Mouse (Mus musculus) liver, embryonic 14.5 days (tissue): Measurements from ENCODE around the gene Amd1. TPM values are rescaled to one million over a fixed set of nuclear protein-coding genes. Genes with fewer than 3 reads are reported as not detected.
A peak's percentile ranks its signal among the peaks of the same experiment; 100 is the strongest.
"Not testable (repeated sequence)": the region's sequence is repeated elsewhere in the genome, so short reads cannot be mapped to it uniquely, and the experiment has no call there.

Experiments
- ATAC-seq: fragments of 200-750 bp; cut with Nextera tagmentation; 2 replicates; pipeline ENCODE4 v1.8.0; 2017; ENCODE audit warnings: moderate number of reproducible peaks, mild to moderate bottlenecking, moderate library complexity; ENCODE audit not compliant: insufficient read depth
- DNase-seq, 3 experiments: peaks; one replicate each; pipeline ENCODE4 v3.0.0-alpha.2; 2012 to 2013; ENCODE audit warnings: low read depth in 3 of 3, low spot score in 3 of 3
- H3K27ac ChIP-seq: fragments of 300-500 bp; sonication (generic); 2 replicates; pipeline ENCODE4 v1.5.1; 2014; ENCODE audit warnings: moderate library complexity, mild to moderate bottlenecking, control low read depth, inconsistent platforms
- H3K27me3 ChIP-seq: fragments of 300-500 bp; sonication (generic); 2 replicates; pipeline ENCODE4 v1.6.1; 2014; ENCODE audit warnings: mild to moderate bottlenecking, low read length, moderate library complexity; ENCODE audit not compliant: control insufficient read depth, insufficient read depth
- H3K36me3 ChIP-seq: fragments of 300-500 bp; sonication (generic); replicated peaks from 2 replicates; pipeline ENCODE4 v1.6.1; 2014; ENCODE audit warnings: low read depth; ENCODE audit not compliant: control insufficient read depth, insufficient read depth
- H3K4me1 ChIP-seq, 2 experiments: fragments of 200-500 bp in 1 of 2; fragments of 300-500 bp in 1 of 2; sonication (generic) in 1 of 2; replicated peaks; 2 replicates each; pipeline ENCODE4 v1.6.1; 2012 to 2014; ENCODE audit warnings: antibody characterized with exemption in 1 of 2, inconsistent platforms in 1 of 2, low read length in 1 of 2; ENCODE audit not compliant: control insufficient read depth in 2 of 2, insufficient read depth in 2 of 2
- H3K4me2 ChIP-seq: fragments of 300-500 bp; sonication (generic); 2 replicates; pipeline ENCODE4 v1.6.1; 2014; ENCODE audit warnings: low read depth, mild to moderate bottlenecking, control low read depth, moderate library complexity
- H3K4me3 ChIP-seq, 2 experiments: fragments of 200-500 bp in 1 of 2; fragments of 300-500 bp in 1 of 2; sonication (generic) in 1 of 2; 2 replicates each; pipeline ENCODE4 v1.5.1; 2012 to 2014; ENCODE audit warnings: low read depth in 2 of 2, low read length in 2 of 2, mild to moderate bottlenecking in 2 of 2, control low read depth in 1 of 2, inconsistent platforms in 1 of 2, moderate library complexity in 1 of 2; ENCODE audit not compliant: insufficient read depth in 1 of 2
- H3K9ac ChIP-seq: fragments of 300-500 bp; sonication (generic); replicated peaks from 2 replicates; pipeline ENCODE4 v1.6.1; 2014; ENCODE audit warnings: mild to moderate bottlenecking, control low read depth, moderate library complexity
- H3K9me3 ChIP-seq: fragments of 300-500 bp; sonication (generic); 2 replicates; pipeline ENCODE4 v1.6.1; 2016; ENCODE audit warnings: low read length, mixed read lengths; ENCODE audit not compliant: control insufficient read depth
- CTCF ChIP-seq: IDR thresholded peaks from 2 replicates; pipeline ENCODE4 v1.5.1; 2016; ENCODE audit warnings: antibody characterized with exemption, low read depth, control low read depth
- EP300 ChIP-seq: IDR thresholded peaks from 2 replicates; pipeline ENCODE4 v1.6.1; 2016; ENCODE audit warnings: antibody characterized with exemption, low read depth
- WGBS: fragments of 180-500 bp; shearing (Covaris S2); extraction: QIAGEN DNeasy Blood & Tissue Kit; methylation state at CpG from one replicate; pipeline ENCODE4 v1.1.7; 2014; ENCODE audit not compliant: insufficient replicate concordance; 5-methylcytosine and 5-hydroxymethylcytosine counted together
- polyA plus RNA-seq, 2 experiments: library from polyadenylated mRNA; depleted of rRNA in 1 of 2; stranded (reverse) in 1 of 2; unstranded in 1 of 2; fragments of >200 nt; fragmentation: Nextera tagmentation in 1 of 2; extraction: Ambion mirVana in 1 of 2; gene quantifications; 2 replicates each; pipeline versions ENCODE4 v1.2.1 to v1.2.3; 2012 to 2014

Gene Amd1
- polyA plus RNA-seq, 2 experiments, result 48.1 to 56.4 TPM

GRCm38 (mm10) chr10:40301181-40302075 is 558 bp downstream of the Amd1 start:
- not testable (repeated sequence) for H3K9me3 ChIP-seq, H3K27me3 ChIP-seq, H3K36me3 ChIP-seq
- H3K4me1 ChIP-seq, result peaks cover 13% of the 10 kb centered on the region in 2 experiments
- under 1% methylated on average over 71 of the region's 91 CpGs for WGBS
- H3K4me3 ChIP-seq, result peak overlapping the region; percentile 75 to 92
- TF ChIP-seq CTCF, result 0 out of 2 replicates have a peak, but pooled peaks have one; percentile 2
- peak; percentile 35 to 46 (median 36) for DNase-seq
- H3K4me2 ChIP-seq, result peak overlapping the region; percentile 100
- H3K9ac ChIP-seq, result peak overlapping the region; percentile 97
- ATAC-seq, result peak; percentile 58
- peak overlapping the region; percentile 87 for H3K27ac ChIP-seq

DNA sequence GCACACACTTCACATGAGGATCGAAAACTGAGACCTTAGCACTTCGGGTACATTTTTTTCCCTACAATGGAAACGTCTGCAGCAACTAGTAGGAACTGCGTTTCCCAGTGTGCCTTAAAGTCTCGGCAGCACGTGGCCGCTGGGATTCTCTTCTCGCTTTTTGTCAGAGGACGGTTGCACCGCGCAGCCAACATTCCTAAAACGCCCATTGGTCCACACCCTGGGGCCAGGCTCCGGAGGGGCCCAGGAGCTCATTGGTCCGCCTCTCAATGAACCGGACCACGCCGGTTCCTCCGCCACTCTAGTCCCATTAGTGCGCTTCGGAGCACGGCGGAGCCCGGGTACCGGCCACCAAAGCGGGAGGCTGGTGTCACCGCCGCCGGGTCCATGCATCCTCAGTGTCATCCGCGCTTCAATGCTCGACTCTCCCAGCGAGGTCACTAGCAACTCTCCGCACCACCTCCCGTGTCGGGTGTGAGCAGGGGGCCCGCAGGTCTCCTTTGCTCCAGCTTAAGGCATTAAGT is 1.3 kb downstream of the Amd1 start:
- WGBS, result under 1% methylated on average over 36 of the region's 36 CpGs
- Histone ChIP-seq H3K4me3 (peak overlapping the region; percentile 75 to 92), H3K36me3 (peaks cover 2% of the 10 kb centered on the region), H3K9me3 (no peaks in the 10 kb centered on the region), H3K9ac (peak overlapping the region; percentile 97), H3K4me2 (peak overlapping the region; percentile 100), H3K4me1 (peaks cover 13 to 14% of the 10 kb centered on the region in 2 experiments), H3K27me3 (no peaks in the 10 kb centered on the region), H3K27ac (peak overlapping the region; percentile 87)
- TF ChIP-seq EP300 (peak; percentile 38; the same call in 1 of the 2 replicates), CTCF (no peak)
- DNase-seq (peak; percentile 83 to 88 (median 84)), ATAC-seq (peak; percentile 81)

DNA sequence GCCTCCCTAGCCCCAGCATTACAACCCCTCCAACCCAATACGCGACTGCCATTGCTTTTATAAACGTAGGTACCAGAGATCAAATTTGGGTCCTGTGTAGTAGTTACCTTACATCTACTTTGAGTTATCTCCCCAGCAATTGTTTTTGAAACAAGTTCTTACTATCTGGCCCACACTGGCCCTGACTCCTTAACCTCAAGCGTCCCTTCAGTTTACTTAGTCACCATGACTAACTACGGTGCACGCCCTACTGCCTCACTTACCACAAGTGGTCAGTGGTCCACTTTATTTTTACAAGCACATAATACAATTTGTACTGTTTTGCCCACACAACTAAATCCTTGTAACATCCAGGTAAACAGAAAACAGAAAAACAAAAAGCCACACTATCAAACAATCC is 9.3 kb downstream of the Amd1 start:
- H3K4me3 ChIP-seq, result no peak overlapping the region
- H3K4me2 ChIP-seq, result no peak overlapping the region
- peaks cover 58% of the 10 kb centered on the region for H3K36me3 ChIP-seq
- DNase-seq (no peak), ATAC-seq (no peak)
- H3K9me3 ChIP-seq, result no peaks in the 10 kb centered on the region
- no peak for TF ChIP-seq EP300
- TF ChIP-seq CTCF, result no peak
- peaks cover 6 to 15% of the 10 kb centered on the region in 2 experiments for H3K4me1 ChIP-seq
- H3K27me3 ChIP-seq, result no peaks in the 10 kb centered on the region
- no peak overlapping the region for H3K27ac ChIP-seq
- no peak overlapping the region for H3K9ac ChIP-seq
- 82% methylated on average over 6 of the region's 6 CpGs for WGBS

DNA sequence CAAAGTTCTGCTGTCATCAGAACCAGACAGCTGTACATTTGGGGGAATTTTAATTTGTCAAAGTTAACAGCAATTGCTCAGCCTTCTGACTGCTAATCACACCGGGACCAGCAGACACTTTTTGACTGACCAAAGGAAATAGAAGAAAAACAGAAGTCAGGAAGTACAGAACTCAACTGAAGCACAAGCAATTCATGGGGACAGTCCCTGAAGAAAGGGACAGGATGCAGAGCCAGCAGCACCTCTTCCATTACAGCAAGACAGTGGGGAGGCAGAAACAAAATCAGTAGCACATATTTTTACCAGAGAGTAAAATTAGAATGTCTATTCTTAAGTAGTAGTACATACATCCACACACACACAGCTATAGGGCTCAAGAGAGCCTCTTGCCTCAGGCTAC is 15.2 kb downstream of the Amd1 start:
- Histone ChIP-seq H3K9me3 (no peaks in the 10 kb centered on the region), H3K27me3 (no peaks in the 10 kb centered on the region), H3K27ac (no peak overlapping the region), H3K4me2 (no peak overlapping the region), H3K9ac (no peak overlapping the region), H3K36me3 (peaks cover 38% of the 10 kb centered on the region), H3K4me1 (no peaks in the 10 kb centered on the region), H3K4me3 (no peak overlapping the region)
- ATAC-seq, result no peak
- 33% methylated on average over 1 of the region's 1 CpGs for WGBS
- no peak for TF ChIP-seq EP300
- TF ChIP-seq CTCF, result no peak
- DNase-seq, result no peak

DNA sequence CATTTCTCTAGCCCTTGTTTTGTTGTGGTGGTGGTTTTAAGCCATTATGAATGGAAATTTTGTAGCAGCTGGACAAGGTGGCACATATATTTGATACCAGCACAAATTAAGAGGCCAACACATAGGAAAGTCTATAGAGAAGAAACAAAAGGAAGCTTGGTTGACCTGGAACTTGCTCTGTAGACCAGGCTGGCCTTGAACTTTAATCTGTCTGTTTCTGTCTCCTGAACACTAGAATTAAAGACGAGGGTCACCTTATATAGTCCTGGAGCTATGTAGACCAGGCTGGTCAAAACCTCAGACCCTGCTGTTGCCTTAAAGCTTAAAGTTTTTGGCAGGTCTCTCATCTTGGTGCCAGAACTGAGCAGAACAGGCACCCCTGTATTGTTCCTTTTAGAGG is 16.4 kb downstream of the Amd1 start:
- Histone ChIP-seq H3K4me2 (no peak overlapping the region), H3K4me3 (no peak overlapping the region), H3K9me3 (no peaks in the 10 kb centered on the region), H3K4me1 (no peaks in the 10 kb centered on the region), H3K27me3 (no peaks in the 10 kb centered on the region), H3K27ac (no peak overlapping the region), H3K9ac (no peak overlapping the region), H3K36me3 (peaks cover 27% of the 10 kb centered on the region)
- no peak for ATAC-seq
- WGBS, result 73% methylated on average over 1 of the region's 1 CpGs
- TF ChIP-seq CTCF, result no peak
- DNase-seq, result peak in 2 of 3 experiments; percentile 23 to 35
